Mouse (Mus musculus): ENCODE results near the gene Sprr2a3. TPM values are rescaled to one million over a fixed set of nuclear protein-coding genes. Genes with fewer than 3 reads are reported as not detected.
"Not testable (repeated sequence)": the region's sequence is repeated elsewhere in the genome, so short reads cannot be mapped to it uniquely, and the experiment has no call there.

Sprr2a3 gene
- polyA plus RNA-seq, 1 experiment from 2014 or later = 142 TPM

GRCm38 (mm10) chr3:92263462-92263861, 21.8 kb upstream of the Sprr2a3 start:
- H3K36me3 ChIP-seq (ENCODE audit: control insufficient read depth, insufficient read depth, low read length); H3K9ac ChIP-seq (ENCODE audit: low read length); ATAC-seq (ENCODE audit: insufficient read depth, low FRiP score); H3K27me3 ChIP-seq (ENCODE audit: control insufficient read depth, insufficient read depth, low read length); H3K27ac ChIP-seq (ENCODE audit: low read length); H3K4me2 ChIP-seq (ENCODE audit: low read depth, low read length); H3K4me1 ChIP-seq (ENCODE audit: control insufficient read depth, insufficient read depth, low read length); H3K4me3 ChIP-seq (replicated peaks; ENCODE audit: low read length); H3K9me3 ChIP-seq (replicated peaks; ENCODE audit: control insufficient read depth, low read length): not testable (repeated sequence)
- WGBS = no CpG with 5 or more reads among the region's 2 CpGs

GRCm38 (mm10) chr3:92271414-92271985, 13.7 kb upstream of the Sprr2a3 start:
- H3K4me1 ChIP-seq (ENCODE audit: control insufficient read depth, insufficient read depth, low read length); H3K27ac ChIP-seq (ENCODE audit: low read length); H3K36me3 ChIP-seq (ENCODE audit: control insufficient read depth, insufficient read depth, low read length); H3K27me3 ChIP-seq (ENCODE audit: control insufficient read depth, insufficient read depth, low read length); H3K9me3 ChIP-seq (replicated peaks; ENCODE audit: control insufficient read depth, low read length); H3K4me2 ChIP-seq (ENCODE audit: low read depth, low read length); H3K4me3 ChIP-seq (replicated peaks; ENCODE audit: low read length); H3K9ac ChIP-seq (ENCODE audit: low read length): not testable (repeated sequence)
- no CpG with 5 or more reads among the region's 4 CpGs for WGBS
- ATAC-seq (ENCODE audit: insufficient read depth, low FRiP score) = peak; percentile 45; the same call in 1 of the 2 replicates

- not testable (repeated sequence) for H3K4me1 ChIP-seq (ENCODE audit: control insufficient read depth, insufficient read depth, low read length); ATAC-seq (ENCODE audit: insufficient read depth, low FRiP score); H3K27ac ChIP-seq (ENCODE audit: low read length); H3K36me3 ChIP-seq (ENCODE audit: control insufficient read depth, insufficient read depth, low read length); H3K4me2 ChIP-seq (ENCODE audit: low read depth, low read length); H3K27me3 ChIP-seq (ENCODE audit: control insufficient read depth, insufficient read depth, low read length); H3K9me3 ChIP-seq (replicated peaks; ENCODE audit: control insufficient read depth, low read length); H3K4me3 ChIP-seq (replicated peaks; ENCODE audit: low read length); H3K9ac ChIP-seq (ENCODE audit: low read length)
Observed at GRCm38 (mm10) chr3:92273504-92273903, 11.7 kb upstream of the Sprr2a3 start.

GRCm38 (mm10) chr3:92274018-92274417, 11.2 kb upstream of the Sprr2a3 start:
- not testable (repeated sequence) for H3K4me3 ChIP-seq (replicated peaks; ENCODE audit: low read length); H3K4me1 ChIP-seq (ENCODE audit: control insufficient read depth, insufficient read depth, low read length); H3K36me3 ChIP-seq (ENCODE audit: control insufficient read depth, insufficient read depth, low read length); H3K4me2 ChIP-seq (ENCODE audit: low read depth, low read length); ATAC-seq (ENCODE audit: insufficient read depth, low FRiP score); H3K27ac ChIP-seq (ENCODE audit: low read length); H3K9me3 ChIP-seq (replicated peaks; ENCODE audit: control insufficient read depth, low read length); H3K9ac ChIP-seq (ENCODE audit: low read length); H3K27me3 ChIP-seq (ENCODE audit: control insufficient read depth, insufficient read depth, low read length)
- WGBS = no CpG with 5 or more reads among the region's 1 CpGs

GRCm38 (mm10) chr3:92279663-92280062, 5.6 kb upstream of the Sprr2a3 start:
- H3K4me1 ChIP-seq (ENCODE audit: control insufficient read depth, insufficient read depth, low read length); H3K4me3 ChIP-seq (replicated peaks; ENCODE audit: low read length); H3K9me3 ChIP-seq (replicated peaks; ENCODE audit: control insufficient read depth, low read length); H3K36me3 ChIP-seq (ENCODE audit: control insufficient read depth, insufficient read depth, low read length); H3K9ac ChIP-seq (ENCODE audit: low read length); H3K4me2 ChIP-seq (ENCODE audit: low read depth, low read length); H3K27me3 ChIP-seq (ENCODE audit: control insufficient read depth, insufficient read depth, low read length); ATAC-seq (ENCODE audit: insufficient read depth, low FRiP score); H3K27ac ChIP-seq (ENCODE audit: low read length): not testable (repeated sequence)

- H3K9me3 ChIP-seq (replicated peaks; ENCODE audit: control insufficient read depth, low read length); H3K36me3 ChIP-seq (ENCODE audit: control insufficient read depth, insufficient read depth, low read length); H3K27ac ChIP-seq (ENCODE audit: low read length); H3K4me1 ChIP-seq (ENCODE audit: control insufficient read depth, insufficient read depth, low read length); H3K27me3 ChIP-seq (ENCODE audit: control insufficient read depth, insufficient read depth, low read length); H3K4me2 ChIP-seq (ENCODE audit: low read depth, low read length); H3K9ac ChIP-seq (ENCODE audit: low read length); H3K4me3 ChIP-seq (replicated peaks; ENCODE audit: low read length): not testable (repeated sequence)
- WGBS = 15% methylated on average over 5 of the region's 12 CpGs
- peak; percentile 80 for ATAC-seq (ENCODE audit: insufficient read depth, low FRiP score)
Observed at GRCm38 (mm10) chr3:92280963-92281606, 4.1 kb upstream of the Sprr2a3 start.

- not testable (repeated sequence) for H3K27ac ChIP-seq (ENCODE audit: low read length); H3K36me3 ChIP-seq (ENCODE audit: control insufficient read depth, insufficient read depth, low read length); ATAC-seq (ENCODE audit: insufficient read depth, low FRiP score); H3K9me3 ChIP-seq (replicated peaks; ENCODE audit: control insufficient read depth, low read length); H3K27me3 ChIP-seq (ENCODE audit: control insufficient read depth, insufficient read depth, low read length); H3K4me3 ChIP-seq (replicated peaks; ENCODE audit: low read length); H3K4me1 ChIP-seq (ENCODE audit: control insufficient read depth, insufficient read depth, low read length); H3K4me2 ChIP-seq (ENCODE audit: low read depth, low read length); H3K9ac ChIP-seq (ENCODE audit: low read length)
- 78% methylated on average over 5 of the region's 6 CpGs for WGBS
Observed at GRCm38 (mm10) chr3:92288489-92288888, 3.3 kb downstream of the Sprr2a3 start.

- no peaks in the 10 kb centered on the region for H3K36me3 ChIP-seq (ENCODE audit: control insufficient read depth, insufficient read depth, low read length)
- H3K9ac ChIP-seq (ENCODE audit: low read length) = no peak overlapping the region
- H3K4me2 ChIP-seq (ENCODE audit: low read depth, low read length) = no peak overlapping the region
- no peak for ATAC-seq (ENCODE audit: insufficient read depth, low FRiP score)
- H3K27me3 ChIP-seq (ENCODE audit: control insufficient read depth, insufficient read depth, low read length) = no peaks in the 10 kb centered on the region
- no peak overlapping the region for H3K4me3 ChIP-seq (replicated peaks; ENCODE audit: low read length)
- H3K9me3 ChIP-seq (replicated peaks; ENCODE audit: control insufficient read depth, low read length) = no peaks in the 10 kb centered on the region
- no peak overlapping the region for H3K27ac ChIP-seq (ENCODE audit: low read length)
- no peaks in the 10 kb centered on the region for H3K4me1 ChIP-seq (ENCODE audit: control insufficient read depth, insufficient read depth, low read length)
- 85% methylated on average over 1 of the region's 1 CpGs for WGBS
Observed at GRCm38 (mm10) chr3:92307406-92307805, 22.2 kb downstream of the Sprr2a3 start.

GRCm38 (mm10) chr3:92316320-92316719, 31.1 kb downstream of the Sprr2a3 start, which contains the start of gene Sprr2b:
TSS of gene Sprr2b (plus strand) at chr3:92316620.
- no peak within 1 kb of the TSS for H3K4me3 ChIP-seq (replicated peaks; ENCODE audit: low read length)
- H3K4me2 ChIP-seq (ENCODE audit: low read depth, low read length) = no peak within 1 kb of the TSS
- H3K36me3 ChIP-seq (ENCODE audit: control insufficient read depth, insufficient read depth, low read length) = no peaks in the 10 kb centered on the region
- H3K4me1 ChIP-seq (ENCODE audit: control insufficient read depth, insufficient read depth, low read length) = no peaks in the 10 kb centered on the region
- H3K27me3 ChIP-seq (ENCODE audit: control insufficient read depth, insufficient read depth, low read length) = no peaks in the 10 kb centered on the region
- no peak within 1 kb of the TSS for H3K9ac ChIP-seq (ENCODE audit: low read length)
- no peaks in the 10 kb centered on the region for H3K9me3 ChIP-seq (replicated peaks; ENCODE audit: control insufficient read depth, low read length)
- 79% methylated on average over 2 of the region's 2 CpGs for WGBS
- ATAC-seq (ENCODE audit: insufficient read depth, low FRiP score) = no peak
- no peak within 1 kb of the TSS for H3K27ac ChIP-seq (ENCODE audit: low read length)

Measured in stomach, embryonic 16.5 days (tissue).